Mouse (Mus musculus): Measurements from ENCODE around the gene Folr1. TPM values are rescaled to one million over a fixed set of nuclear protein-coding genes. Genes with fewer than 3 reads are reported as not detected.

The Folr1 gene
- polyA plus RNA-seq, 1 experiment = 0.56 TPM

GRCm38 (mm10) chr7:101821571-101822501, 48.8 kb downstream of the Folr1 start:
- TF ChIP-seq CTCF (IDR thresholded peaks at IDR 0.05; ENCODE audit: borderline replicate concordance, insufficient read depth, low read length) = no peak
- TF ChIP-seq POLR2A (IDR thresholded peaks at IDR 0.05; ENCODE audit: low read depth, low read length) = peak; percentile 34; the same call in 1 of the 2 replicates
- Histone ChIP-seq H3K4me1 (ENCODE audit: control insufficient read depth, insufficient read depth, low read length) (no peaks in the 10 kb centered on the region), H3K4me3 (ENCODE audit: insufficient read depth, low read length) (no peak overlapping the region), H3K27ac (ENCODE audit: insufficient read depth, low read length) (no peak overlapping the region)

DNA sequence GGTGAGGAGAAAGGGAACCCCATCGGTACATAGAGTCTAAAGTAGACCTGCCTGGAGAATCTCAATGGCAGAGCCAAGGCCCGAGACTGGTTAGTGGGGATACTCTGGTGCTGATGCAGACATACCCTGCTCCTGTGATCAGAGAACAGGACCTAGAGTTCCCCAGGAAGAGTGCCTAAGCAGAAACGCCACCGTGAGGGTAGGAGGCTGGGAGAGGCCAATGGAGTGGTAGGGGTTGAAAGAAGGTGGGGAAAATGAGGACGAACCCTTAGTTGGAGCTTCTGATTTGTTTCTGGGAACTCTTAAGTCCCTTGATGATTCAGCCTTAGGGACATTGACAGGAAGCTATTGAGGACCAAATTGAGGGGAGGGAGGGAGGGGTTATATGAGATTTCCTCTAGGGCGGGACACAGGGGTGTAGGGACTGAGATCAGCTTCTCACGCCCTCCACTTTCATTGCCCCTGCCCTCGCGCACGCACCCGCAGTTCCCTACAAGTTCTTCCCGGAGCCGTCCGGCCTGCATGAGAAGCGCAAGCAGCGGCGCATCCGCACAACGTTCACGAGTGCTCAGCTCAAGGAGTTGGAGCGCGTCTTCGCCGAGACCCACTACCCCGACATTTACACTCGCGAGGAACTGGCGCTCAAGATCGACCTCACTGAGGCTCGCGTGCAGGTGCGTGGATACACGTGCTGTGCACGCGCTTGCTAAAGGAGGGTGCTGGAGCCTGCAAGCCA, 50.1 kb downstream of the Folr1 start:
- no peaks in the 10 kb centered on the region for H3K4me1 ChIP-seq (ENCODE audit: control insufficient read depth, insufficient read depth, low read length)
- no peak overlapping the region for H3K4me3 ChIP-seq (ENCODE audit: insufficient read depth, low read length)
- TF ChIP-seq CTCF (IDR thresholded peaks at IDR 0.05; ENCODE audit: borderline replicate concordance, insufficient read depth, low read length) (no peak), POLR2A (IDR thresholded peaks at IDR 0.05; ENCODE audit: low read depth, low read length) (no peak)

GRCm38 (mm10) chr7:101817861-101818401, 52.7 kb downstream of the Folr1 start, which contains the start of gene Phox2a:
Gene Phox2a (plus strand): TSS chr7:101818313.
- TF ChIP-seq CTCF (IDR thresholded peaks at IDR 0.05; ENCODE audit: borderline replicate concordance, insufficient read depth, low read length) (no peak), POLR2A (IDR thresholded peaks at IDR 0.05; ENCODE audit: low read depth, low read length) (no peak)
- Histone ChIP-seq H3K4me1 (ENCODE audit: control insufficient read depth, insufficient read depth, low read length) (no peaks in the 10 kb centered on the region), H3K27ac (ENCODE audit: insufficient read depth, low read length) (no peak within 1 kb of the TSS), H3K4me3 (ENCODE audit: insufficient read depth, low read length) (no peak within 1 kb of the TSS)

More for the DNA sequence above, 50.1 kb downstream of the Folr1 start:
- H3K27ac ChIP-seq (ENCODE audit: insufficient read depth, low read length) = no peak overlapping the region

Other genes with a start within 250 kb of the Folr1 start
- 21.7 and 25.7 TPM in 2 replicates for gene Clpb, start 207.2 kb downstream of the Folr1 start, polyA plus RNA-seq (2011; ENCODE audit: insufficient read length, low read depth, missing spikeins)
- gene Phox2a, start 52.5 kb downstream of the Folr1 start, polyA plus RNA-seq (2011; ENCODE audit: insufficient read length, low read depth, missing spikeins) = not detected in 2 replicates
- 61.7 and 73.8 TPM in 2 replicates for gene Inppl1, start 32.6 kb downstream of the Folr1 start, polyA plus RNA-seq (2011; ENCODE audit: insufficient read length, low read depth, missing spikeins)
- gene Folr2, start 13.6 kb downstream of the Folr1 start, polyA plus RNA-seq (2011; ENCODE audit: insufficient read length, low read depth, missing spikeins) = 0.74 TPM in 1 of 2 replicates, not detected in the other
- 43.2 and 47.1 TPM in 2 replicates for gene Anapc15, start 7.1 kb downstream of the Folr1 start, polyA plus RNA-seq (2011; ENCODE audit: insufficient read length, low read depth, missing spikeins)
- gene Lamtor1, start 35.1 kb upstream of the Folr1 start, polyA plus RNA-seq (2011; ENCODE audit: insufficient read length, low read depth, missing spikeins) = 132 and 151 TPM in 2 replicates
- not detected in 2 replicates for gene Tomt, start 35.6 kb upstream of the Folr1 start, polyA plus RNA-seq (2011; ENCODE audit: insufficient read length, low read depth, missing spikeins)
- gene Lrrc51, start 63.1 kb upstream of the Folr1 start, polyA plus RNA-seq (2011; ENCODE audit: insufficient read length, low read depth, missing spikeins) = 5.8 and 6.0 TPM in 2 replicates
- 110 and 128 TPM in 2 replicates for gene Numa1, start 63.3 kb upstream of the Folr1 start, polyA plus RNA-seq (2011; ENCODE audit: insufficient read length, low read depth, missing spikeins)
- gene Il18bp, start 147.9 kb upstream of the Folr1 start, polyA plus RNA-seq (2011; ENCODE audit: insufficient read length, low read depth, missing spikeins) = 4.1 and 6.3 TPM in 2 replicates
- 44.9 and 48.4 TPM in 2 replicates for gene Rnf121, start 194.7 kb upstream of the Folr1 start, polyA plus RNA-seq (2011; ENCODE audit: insufficient read length, low read depth, missing spikeins)
- 10.7 and 18.4 TPM in 2 replicates for gene Xndc1, start 194.7 kb upstream of the Folr1 start, polyA plus RNA-seq (2011; ENCODE audit: insufficient read length, low read depth, missing spikeins)
- gene Xntrpc, start 194.9 kb upstream of the Folr1 start, polyA plus RNA-seq (2011; ENCODE audit: insufficient read length, low read depth, missing spikeins) = 0.37 and 0.93 TPM in 2 replicates
- gene Trpc2, start 212.3 kb upstream of the Folr1 start, polyA plus RNA-seq (2011; ENCODE audit: insufficient read length, low read depth, missing spikeins) = not detected in 2 replicates
- not detected in 2 replicates for gene Art1, start 231.0 kb upstream of the Folr1 start, polyA plus RNA-seq (2011; ENCODE audit: insufficient read length, low read depth, missing spikeins)
- gene Art5, start 238.7 kb upstream of the Folr1 start, polyA plus RNA-seq (2011; ENCODE audit: insufficient read length, low read depth, missing spikeins) = 0.72 TPM in 1 of 2 replicates, not detected in the other
- not detected in 2 replicates for gene Chrna10, start 246.0 kb upstream of the Folr1 start, polyA plus RNA-seq (2011; ENCODE audit: insufficient read length, low read depth, missing spikeins)

Data from embryonic fibroblast, embryonic 13.5 days (primary cell).